Mouse (Mus musculus) right cerebral cortex, adult 18-20 months (tissue): Measurements from ENCODE around the gene Aldh16a1.

ENCODE experiments used
- DNase-seq: peaks from one replicate; pipeline ENCODE4 v3.0.0; 2022; ENCODE audit warnings: mixed read lengths

Aldh16a1 gene

GRCm38 (mm10) chr7:45154096-45154992 is at the start of gene Aldh16a1, which contains the start of gene Pih1d1:
TSS of gene Aldh16a1 (minus strand) at chr7:45154584.
TSS of gene Pih1d1 (plus strand) at chr7:45154303.
- peak; percentile 97 for DNase-seq

- DNase-seq: peak; percentile 34
Observed at GRCm38 (mm10) chr7:45202654-45203053, 48.3 kb upstream of the Aldh16a1 start.

- DNase-seq: peak; percentile 78
Observed at GRCm38 (mm10) chr7:45198961-45199360, 44.6 kb upstream of the Aldh16a1 start.

GRCm38 (mm10) chr7:45198435-45198834 is 44.1 kb upstream of the Aldh16a1 start:
- DNase-seq: peak; percentile 78

- DNase-seq: peak; percentile 59
Observed at GRCm38 (mm10) chr7:45196994-45197393, 42.6 kb upstream of the Aldh16a1 start.

- no peak for DNase-seq
Observed at GRCm38 (mm10) chr7:45196176-45196535, 41.8 kb upstream of the Aldh16a1 start.

GRCm38 (mm10) chr7:45195341-45196175 is 41.2 kb upstream of the Aldh16a1 start:
- DNase-seq: no peak

GRCm38 (mm10) chr7:45193871-45194785 is 39.7 kb upstream of the Aldh16a1 start:
- no peak for DNase-seq

GRCm38 (mm10) chr7:45193406-45193805 is 39.0 kb upstream of the Aldh16a1 start:
- no peak for DNase-seq

GRCm38 (mm10) chr7:45192585-45193310 is 38.4 kb upstream of the Aldh16a1 start:
- DNase-seq: no peak

- no peak for DNase-seq
Observed at GRCm38 (mm10) chr7:45191803-45192363, 37.5 kb upstream of the Aldh16a1 start.

GRCm38 (mm10) chr7:45191161-45191560 is 36.8 kb upstream of the Aldh16a1 start:
- no peak for DNase-seq

GRCm38 (mm10) chr7:45190186-45190585 is 35.8 kb upstream of the Aldh16a1 start:
- no peak for DNase-seq

GRCm38 (mm10) chr7:45189600-45189999 is 35.2 kb upstream of the Aldh16a1 start:
- DNase-seq: peak; percentile 85

GRCm38 (mm10) chr7:45185921-45186320 is 31.5 kb upstream of the Aldh16a1 start:
- no peak for DNase-seq

GRCm38 (mm10) chr7:45183672-45184071 is 29.3 kb upstream of the Aldh16a1 start:
- no peak for DNase-seq

- no peak for DNase-seq
Observed at GRCm38 (mm10) chr7:45182606-45183005, 28.2 kb upstream of the Aldh16a1 start.

GRCm38 (mm10) chr7:45182199-45182601 is 27.8 kb upstream of the Aldh16a1 start:
- DNase-seq: peak; percentile 92

GRCm38 (mm10) chr7:45181540-45181939 is 27.2 kb upstream of the Aldh16a1 start:
- DNase-seq: no peak

- DNase-seq: no peak
Observed at GRCm38 (mm10) chr7:45180896-45181477, 26.6 kb upstream of the Aldh16a1 start, which contains the start of gene Pth2. TSS of gene Pth2 (plus strand) at chr7:45180995.

- no peak for DNase-seq
Observed at GRCm38 (mm10) chr7:45179469-45179868, 25.1 kb upstream of the Aldh16a1 start, which contains the start of gene Gfy. TSS of gene Gfy (minus strand) at chr7:45179569.
